ENCODE assay signal across 13 mouse cellular contexts in genomic region chr4:124400741-124401140, GRCm38 (mm10).
A peak's percentile ranks its signal among the peaks of the same experiment; 100 is the strongest.
DNase-seq lines count a peak whose midpoint lies in the region; ATAC-seq and TF ChIP-seq lines count a peak whose summit lies in the region.
"Had no signal": no experiment of that assay in that cellular context is flagged by ENCODE, and none has a peak within 500 bp of the region (broad histone marks: within the 10 kb centered on the region; RNA-seq: fewer than 3 reads in every experiment).

No protein-coding gene starts in this region.

- H3K36me3 ChIP-seq in limb, embryonic 14.5 days (ENCODE audit: control insufficient read depth, insufficient read depth, low read length), result no peaks in the 10 kb centered on the region
- no peaks in the 10 kb centered on the region for H3K36me3 ChIP-seq in limb, embryonic 10.5 days
- H3K36me3 ChIP-seq: embryonic facial prominence, embryonic 12.5 days had no signal

- H3K27me3 ChIP-seq in limb, embryonic 14.5 days (ENCODE audit: control insufficient read depth, insufficient read depth, low read length), result no peaks in the 10 kb centered on the region
- peaks cover 60% of the 10 kb centered on the region for H3K27me3 ChIP-seq in limb, embryonic 10.5 days (ENCODE audit: low read depth, poor library complexity, severe bottlenecking)

- no peak overlapping the region for H3K4me2 ChIP-seq in limb, embryonic 14.5 days (replicated peaks; ENCODE audit: low read depth, low read length, severe bottlenecking)
- H3K4me2 ChIP-seq: embryonic facial prominence, embryonic 12.5 days; heart, embryonic 11.5 days had no signal

- peak; percentile 29 for DNase-seq in limb, embryonic 14.5 days (ENCODE audit: low spot score)
- DNase-seq in limb, embryonic 10.5 days (ENCODE audit: low spot score), result no peak
- peak; percentile 51 to 54 for DNase-seq in frontal cortex, postnatal 25 days (ENCODE audit: low spot score in 2 of 2)
- DNase-seq in left cerebral cortex, postnatal 4 days, result peak; percentile 8
- no peak for DNase-seq in cerebellum, adult 11 months
- DNase-seq in urinary bladder, postnatal 10 days (ENCODE audit: low spot score), result no peak
- DNase-seq in T-cell, adult 2 months (ENCODE audit: low spot score), result no peak
- DNase-seq in c-Kit-positive CD71-positive TER-119-positive erythroid progenitor cells, embryonic 14.5 days (ENCODE audit: low spot score), result no peak
- DNase-seq: liver; thymus, adult 18-20 months had no signal

- H3K4me1 ChIP-seq in limb, embryonic 14.5 days (ENCODE audit: control insufficient read depth, insufficient read depth, low read length), result peaks cover 6% of the 10 kb centered on the region
- peaks cover 15% of the 10 kb centered on the region for H3K4me1 ChIP-seq in limb, embryonic 10.5 days

- 59% methylated on average over 8 of the region's 8 CpGs for WGBS in limb, embryonic 14.5 days
- WGBS in limb, embryonic 10.5 days, result 88% methylated on average over 8 of the region's 8 CpGs

- H3K9me3 ChIP-seq in limb, embryonic 14.5 days (ENCODE audit: control insufficient read depth, low read length), result no peaks in the 10 kb centered on the region
- H3K9me3 ChIP-seq in limb, embryonic 10.5 days (replicated peaks), result no peaks in the 10 kb centered on the region
- H3K9me3 ChIP-seq: embryonic facial prominence, embryonic 12.5 days had no signal

- no peak for ATAC-seq in limb, embryonic 14.5 days (ENCODE audit: low FRiP score, low read depth)
- ATAC-seq: intestine, embryonic 16.5 days had no signal

- intact Hi-C loops in left cerebral cortex, postnatal 4 days (cut with DNase I), result no loop called here

- no peak overlapping the region for H3K4me3 ChIP-seq in limb, embryonic 14.5 days (replicated peaks; ENCODE audit: low read length)
- H3K4me3 ChIP-seq in limb, embryonic 10.5 days, result no peak overlapping the region
- H3K4me3 ChIP-seq: embryonic facial prominence, embryonic 12.5 days had no signal

- no peak overlapping the region for H3K27ac ChIP-seq in limb, embryonic 14.5 days (replicated peaks; ENCODE audit: low read depth, low read length)
- H3K27ac ChIP-seq in limb, embryonic 10.5 days, result no peak overlapping the region
- H3K27ac ChIP-seq: embryonic facial prominence, embryonic 12.5 days had no signal

- H3K9ac ChIP-seq in limb, embryonic 14.5 days (ENCODE audit: low read depth, low read length, severe bottlenecking), result no peak overlapping the region
- H3K9ac ChIP-seq: embryonic facial prominence, embryonic 12.5 days had no signal

- TF ChIP-seq POLR2A in limb, embryonic 14.5 days (IDR thresholded peaks at IDR 0.05; ENCODE audit: borderline replicate concordance, extremely low read depth, insufficient read depth, insufficient read length), result no peak

Comparison
In these comparisons a context has a peak if more than half of its experiments do, and no peak if none do; other contexts are left out.
1. DNase-seq: peak in limb, embryonic 14.5 days (single experiment), frontal cortex, postnatal 25 days (2 of 2) and left cerebral cortex, postnatal 4 days (single experiment); none in limb, embryonic 10.5 days (single experiment), cerebellum, adult 11 months (single experiment), urinary bladder, postnatal 10 days (single experiment), T-cell, adult 2 months (single experiment) and c-Kit-positive CD71-positive TER-119-positive erythroid progenitor cells, embryonic 14.5 days (single experiment).